Mouse (Mus musculus): ENCODE data around the gene Ubxn2a. TPM values are rescaled to one million over a fixed set of nuclear protein-coding genes. Genes with fewer than 3 reads are reported as not detected.

Ubxn2a gene
- total RNA-seq, 1 experiment from 2014 or later, result 78.5 TPM

DNA sequence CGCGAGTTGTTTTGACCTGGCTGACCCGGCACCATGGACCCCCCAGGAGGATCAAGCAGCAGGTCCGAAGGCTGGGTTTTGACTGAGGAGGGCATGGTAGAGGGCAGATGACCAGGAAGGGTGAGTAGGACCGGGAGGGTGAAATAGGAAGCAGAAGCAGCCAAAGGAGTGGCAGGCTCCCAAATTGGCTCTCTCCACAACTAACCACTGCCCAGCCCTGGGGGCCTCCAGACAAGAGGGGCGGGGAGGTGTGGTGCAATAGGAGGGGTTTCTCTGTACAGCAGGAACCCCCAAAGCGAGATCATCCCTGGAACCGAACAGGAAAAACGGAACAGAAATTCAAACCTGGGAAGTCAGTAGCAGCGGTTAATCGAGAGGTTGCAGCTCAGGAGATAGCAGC is 66.8 kb downstream of the Ubxn2a start:
- ATAC-seq (replicated peaks; ENCODE audit: low read depth, poor library complexity, severe bottlenecking), result peak; percentile 19

DNA sequence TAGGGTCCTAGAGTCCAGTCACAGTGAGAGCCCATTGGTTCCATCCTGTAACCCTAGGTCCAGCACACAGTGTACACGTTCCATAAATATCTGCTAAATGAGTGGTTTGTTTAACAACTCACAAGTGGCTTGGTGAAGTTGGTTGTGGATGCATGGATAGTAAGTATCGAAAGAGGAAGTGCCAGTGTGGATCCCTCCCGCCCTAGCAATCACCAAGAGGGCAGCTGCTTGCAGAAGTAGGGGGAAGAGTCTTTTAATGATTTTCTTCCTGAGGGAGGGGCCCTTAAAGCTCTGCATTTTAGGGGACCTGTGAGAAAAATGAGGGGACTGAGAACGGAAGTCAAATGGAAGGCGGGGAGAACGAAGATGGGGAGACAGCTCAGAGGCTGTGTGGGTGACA is 67.5 kb downstream of the Ubxn2a start:
- ATAC-seq (replicated peaks; ENCODE audit: low read depth, poor library complexity, severe bottlenecking), result peak; percentile 43

DNA sequence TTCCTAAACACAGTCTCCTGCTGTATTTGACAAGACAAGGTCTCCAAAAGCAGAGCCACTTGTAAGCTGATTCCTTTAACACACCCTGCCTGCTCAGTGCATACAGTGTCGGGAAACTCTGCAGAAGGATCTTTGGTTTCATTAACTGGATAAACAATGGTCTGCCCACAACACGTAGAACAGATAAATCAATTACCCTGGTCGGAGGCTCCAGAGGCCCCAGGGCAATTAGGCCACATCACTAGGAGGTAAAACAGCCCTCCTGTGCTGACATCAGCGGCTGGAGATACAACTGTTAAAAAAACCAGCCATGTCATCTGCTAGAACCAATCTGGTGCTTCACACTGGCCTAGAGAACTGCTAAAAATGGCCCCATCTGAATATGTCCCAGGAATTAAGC is 70.5 kb downstream of the Ubxn2a start:
- ATAC-seq (replicated peaks; ENCODE audit: low read depth, poor library complexity, severe bottlenecking), result no peak

Other genes starting within 250 kb of the Ubxn2a start
- gene Fam228a, start 169.3 kb downstream of the Ubxn2a start, total RNA-seq (2017), result 0.59 and 0.63 TPM in 2 replicates
- gene Pfn4, start 138.7 kb downstream of the Ubxn2a start, total RNA-seq (2017), result 1.2 and 7.0 TPM in 2 replicates
- gene Fam228b, start 138.4 kb downstream of the Ubxn2a start, total RNA-seq (2017), result 2.7 and 10.2 TPM in 2 replicates
- gene Sf3b6, start 90.2 kb downstream of the Ubxn2a start, total RNA-seq (2017), result 174 and 177 TPM in 2 replicates
- 2.8 and 8.4 TPM in 2 replicates for gene Fkbp1b, start 66.1 kb downstream of the Ubxn2a start, total RNA-seq (2017)
- gene Wdcp, start 64.4 kb downstream of the Ubxn2a start, total RNA-seq (2017), result 6.9 TPM in 2 replicates
- gene Mfsd2b, start 33.3 kb downstream of the Ubxn2a start, total RNA-seq (2017), result 65.2 and 78.7 TPM in 2 replicates
- gene Atad2b, start 9.6 kb upstream of the Ubxn2a start, total RNA-seq (2017), result 51.2 and 53.5 TPM in 2 replicates